Mouse (Mus musculus): ENCODE measurements at regions not wholly inside any gene's neighbourhood (a gene's known extent, or its start where the extent isn't known, plus 50 kb on each side); places are given as distances from the start of the nearest gene placed in this dataset.
A peak's percentile ranks its signal among the peaks of the same experiment; 100 is the strongest.

DNA sequence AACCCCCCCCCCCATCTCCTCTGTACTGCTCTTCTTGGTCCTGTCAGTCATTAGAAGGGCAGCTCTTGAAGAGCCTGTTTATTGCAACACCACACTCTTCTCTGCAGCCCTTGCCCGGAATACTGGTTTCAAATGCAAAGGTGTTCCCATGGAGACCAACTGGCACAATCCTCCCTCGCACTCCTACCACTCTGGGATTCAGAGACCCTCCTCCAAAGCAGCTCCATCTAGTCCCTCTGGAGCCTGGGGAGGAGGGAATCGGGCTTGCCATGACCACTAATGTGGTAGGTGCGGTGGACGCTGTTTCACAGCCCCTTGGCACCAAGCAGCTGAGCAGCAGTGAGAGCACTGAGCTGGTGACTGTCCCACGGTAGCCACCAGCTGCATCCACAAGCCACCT is 83.1 kb downstream of the Stk35 start:
- 0 out of 2 replicates have a peak, but pooled peaks have one; percentile 18 for ATAC-seq (replicated peaks; ENCODE audit: low read depth, poor library complexity, severe bottlenecking)

DNA sequence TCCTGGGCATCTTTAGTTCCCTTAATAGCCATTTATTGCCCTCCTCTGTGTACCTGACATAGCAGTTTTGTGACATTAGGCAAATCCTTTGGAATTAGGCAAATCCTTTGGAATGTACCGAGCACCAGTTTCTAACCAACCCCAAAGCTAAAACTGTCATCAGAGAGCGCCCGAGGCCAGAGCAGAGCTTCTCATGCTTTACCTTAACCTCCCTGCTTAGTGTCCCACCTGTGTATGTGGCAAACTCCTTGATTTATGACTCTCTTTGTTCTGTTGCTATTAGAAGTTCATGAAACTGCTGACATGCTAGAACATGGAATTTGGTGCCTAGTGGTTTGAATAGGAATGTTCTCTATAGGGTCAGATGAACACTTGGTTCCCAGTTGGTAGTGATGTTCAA is 84.0 kb downstream of the Stk35 start:
- ATAC-seq (replicated peaks; ENCODE audit: low read depth, poor library complexity, severe bottlenecking) = no peak

DNA sequence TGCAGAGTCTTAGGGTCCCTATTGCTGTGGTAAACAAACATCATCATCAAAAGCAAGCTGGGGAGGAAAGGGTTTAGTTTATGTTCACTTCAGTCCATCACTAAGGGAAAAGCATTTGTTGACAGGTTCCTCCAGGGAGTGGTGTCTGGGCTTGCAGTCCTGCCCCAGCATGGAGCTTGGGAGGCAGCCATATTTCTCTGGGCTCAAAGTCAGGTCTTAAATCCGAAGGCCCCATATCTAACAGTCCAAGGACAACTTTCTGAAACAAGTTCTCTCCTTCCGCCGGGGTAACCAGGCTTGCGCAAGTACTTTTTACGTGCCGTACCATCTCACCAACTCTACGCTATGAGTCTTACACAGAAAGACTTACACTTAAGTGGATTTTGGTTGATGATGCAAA is 85.2 kb downstream of the Stk35 start:
- ATAC-seq (replicated peaks; ENCODE audit: low read depth, poor library complexity, severe bottlenecking) = no peak

DNA sequence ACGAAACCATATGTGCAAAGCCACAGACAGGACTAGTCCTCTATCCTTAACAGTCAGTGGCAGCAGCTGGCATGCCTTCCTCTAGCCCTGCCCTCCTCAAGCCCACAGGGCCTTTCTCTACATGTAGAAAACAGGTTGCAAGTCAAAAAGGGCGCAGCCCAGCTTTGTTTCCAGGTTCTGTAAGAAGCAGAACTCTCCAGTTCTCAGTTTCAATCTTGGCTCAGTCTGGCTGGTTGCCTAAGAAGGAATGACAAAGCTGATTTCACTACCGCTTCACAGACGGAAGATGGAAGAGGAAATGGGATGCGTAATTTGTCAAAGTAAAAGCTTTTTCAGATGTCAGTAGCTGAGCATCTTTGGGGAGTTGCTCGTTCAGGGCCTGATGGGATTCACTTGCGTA is 92.9 kb downstream of the Stk35 start:
- peak; percentile 84 for ATAC-seq (replicated peaks; ENCODE audit: low read depth, poor library complexity, severe bottlenecking)

DNA sequence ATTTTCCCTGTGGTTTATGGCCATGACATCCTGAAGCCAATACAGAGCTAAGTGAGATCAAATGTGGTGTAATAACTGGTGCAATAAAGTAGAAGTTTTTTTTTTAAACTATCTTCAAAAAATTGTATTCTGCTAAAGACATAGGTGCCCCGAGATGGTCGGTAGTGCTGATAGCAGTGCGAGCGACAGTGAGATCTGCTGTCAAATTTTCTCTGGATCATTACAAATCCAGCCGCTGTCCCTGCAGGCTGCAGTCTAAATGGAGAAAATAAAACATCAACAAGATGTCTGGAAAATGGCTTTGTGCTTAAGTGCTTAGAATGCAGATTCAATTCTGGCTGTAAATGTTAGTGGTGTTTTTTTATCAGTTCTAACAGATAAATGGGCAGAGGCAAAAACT is 93.5 kb downstream of the Stk35 start:
- ATAC-seq (replicated peaks; ENCODE audit: low read depth, poor library complexity, severe bottlenecking) = no peak

DNA sequence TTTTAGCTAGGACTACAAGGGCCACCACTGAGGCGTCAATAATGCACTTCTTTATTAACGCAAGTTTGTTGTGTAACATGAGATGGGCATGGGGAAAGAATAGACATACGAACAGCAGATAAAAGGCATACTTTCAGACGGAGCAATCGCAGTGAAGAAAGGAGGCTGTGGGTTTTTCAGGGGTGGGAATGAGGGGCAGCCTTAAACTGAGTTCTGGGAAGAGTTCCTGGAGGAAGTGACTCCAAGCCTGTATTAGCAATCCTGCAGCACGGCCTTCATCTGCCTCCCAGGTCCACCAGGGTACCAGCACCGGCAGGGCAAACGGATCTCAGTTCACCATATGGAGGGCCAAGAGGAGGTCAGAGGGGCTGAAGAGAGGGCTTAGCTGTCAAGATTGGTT is 94.6 kb downstream of the Stk35 start:
- ATAC-seq (replicated peaks; ENCODE audit: low read depth, poor library complexity, severe bottlenecking) = no peak

DNA sequence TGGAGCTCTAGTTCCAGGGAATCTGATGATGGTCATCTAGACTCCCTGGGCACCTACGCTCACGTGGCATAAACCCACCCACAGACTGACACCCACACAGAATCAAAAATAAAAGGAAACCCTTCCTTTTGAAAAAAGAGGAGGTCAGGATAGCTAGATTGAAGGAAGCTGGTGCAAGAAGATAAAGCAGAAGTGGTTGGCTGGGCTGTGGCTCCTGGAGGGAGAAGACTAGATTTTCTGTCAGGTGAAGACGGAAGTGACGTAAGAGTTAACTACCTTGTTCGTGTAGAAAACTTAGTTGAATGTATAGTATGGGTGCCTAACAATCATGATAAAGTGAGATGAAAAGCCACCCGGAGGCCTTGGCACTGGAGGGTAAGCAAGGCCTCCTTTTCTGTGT is 95.1 kb downstream of the Stk35 start:
- ATAC-seq (replicated peaks; ENCODE audit: low read depth, poor library complexity, severe bottlenecking) = peak; percentile 53

DNA sequence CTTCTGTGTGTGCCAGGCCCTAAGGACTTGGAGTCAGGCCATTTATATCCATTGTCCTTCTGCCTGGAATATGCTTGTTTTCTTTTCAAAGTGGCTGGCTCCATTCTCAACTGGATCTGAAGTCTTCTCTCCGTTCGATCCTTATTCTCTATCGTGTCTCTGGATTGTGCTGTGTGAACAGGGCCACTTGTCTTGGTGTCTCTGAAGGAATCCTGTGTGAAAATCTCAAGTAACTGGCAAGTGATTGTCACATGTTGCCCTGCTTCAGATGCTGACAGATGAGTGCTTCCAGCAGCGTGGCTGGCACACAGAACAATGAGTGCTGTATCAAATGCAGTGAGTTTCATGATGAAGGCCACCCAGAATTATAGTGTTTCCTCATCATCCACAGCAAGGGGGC is 96.4 kb downstream of the Stk35 start:
- ATAC-seq (replicated peaks; ENCODE audit: low read depth, poor library complexity, severe bottlenecking) = no peak

DNA sequence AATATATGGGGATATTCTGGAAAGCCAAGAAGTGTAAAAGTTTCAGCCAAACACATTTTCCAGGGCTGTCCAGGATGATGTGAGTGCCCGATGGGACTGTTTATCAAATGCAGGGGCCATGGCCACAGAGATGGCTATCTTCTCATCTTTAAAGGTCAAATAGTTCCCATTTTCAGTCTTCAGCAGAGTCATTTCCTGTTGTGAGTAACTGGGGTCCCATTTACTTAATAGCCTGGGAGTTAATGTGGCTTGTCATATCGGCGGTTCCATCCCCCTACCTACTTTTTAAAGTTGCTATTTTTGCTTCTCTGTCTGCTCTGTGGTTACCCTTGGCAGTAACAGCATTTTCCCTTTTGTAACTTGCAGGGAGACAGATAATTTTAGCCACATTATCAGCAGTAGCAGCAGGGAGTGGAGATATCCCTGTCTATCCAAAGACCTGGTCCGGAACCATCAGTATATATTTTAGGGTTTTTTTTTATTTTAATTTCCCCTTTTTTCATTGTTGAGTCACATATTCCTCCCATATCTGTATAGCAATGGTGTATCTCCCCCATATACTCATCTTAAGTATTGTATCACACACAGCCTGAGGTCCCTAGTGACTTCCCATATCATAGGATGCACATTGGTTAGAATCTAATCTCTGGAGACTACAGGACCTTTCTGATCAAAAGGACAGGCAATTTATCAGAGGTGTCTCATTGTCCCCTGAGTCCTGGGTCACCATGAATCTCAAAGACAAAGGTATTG is 103.2 kb downstream of the Stk35 start:
- ATAC-seq (replicated peaks; ENCODE audit: low read depth, poor library complexity, severe bottlenecking) = peak; percentile 86

DNA sequence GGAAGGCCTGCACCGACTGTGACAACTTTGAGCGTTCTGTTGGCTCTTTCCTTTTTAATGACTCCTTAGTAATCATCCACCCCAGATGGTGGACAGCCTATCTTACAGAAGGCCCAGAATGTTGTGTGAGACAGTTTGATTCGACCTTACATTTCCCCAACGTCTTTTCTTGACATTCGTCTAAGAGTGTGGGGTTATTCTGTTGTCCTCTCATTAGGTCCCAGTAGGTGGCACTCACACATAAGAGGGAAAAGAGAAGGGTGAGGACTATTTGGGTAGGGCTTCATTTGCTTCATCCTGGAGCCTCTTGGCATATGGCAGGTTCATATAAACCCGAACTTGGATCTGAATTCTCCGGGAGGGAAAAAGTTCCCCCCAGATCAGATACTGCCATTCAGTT is 104.4 kb downstream of the Stk35 start:
- peak; percentile 64 for ATAC-seq (replicated peaks; ENCODE audit: low read depth, poor library complexity, severe bottlenecking)

DNA sequence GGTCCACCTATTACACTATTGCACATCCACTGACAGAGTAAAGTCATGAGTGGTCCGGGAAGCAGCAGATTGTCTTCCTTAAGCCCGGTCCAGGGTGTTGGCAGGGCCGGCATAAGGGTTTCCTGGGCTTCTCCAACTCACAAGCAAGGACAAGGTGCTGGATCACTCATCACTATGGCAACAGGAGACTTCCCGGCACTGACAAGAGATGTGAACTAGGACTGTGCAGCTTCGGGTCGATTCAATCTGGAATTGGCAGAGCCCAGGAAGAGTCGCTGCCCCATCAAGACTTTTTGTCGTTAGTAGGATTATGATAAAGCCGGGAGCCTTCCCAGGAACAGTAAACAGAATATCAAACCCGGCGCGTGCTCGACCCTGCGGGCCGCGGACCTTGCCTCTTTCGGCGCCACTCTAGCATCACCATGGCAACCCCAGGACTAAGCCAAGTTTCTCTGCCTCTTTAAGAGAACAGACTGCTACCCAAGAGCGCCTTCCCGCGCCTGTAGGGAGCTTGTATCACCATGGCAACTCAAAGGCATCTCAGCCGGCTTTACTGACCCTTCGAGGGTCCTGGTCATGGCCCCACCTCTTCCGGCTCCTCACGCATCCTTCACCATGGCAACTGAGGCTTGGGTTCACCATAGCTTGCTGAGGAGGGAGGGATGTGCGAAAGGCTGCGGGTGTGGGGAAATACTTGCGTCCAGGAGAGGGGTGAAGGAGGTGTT is 103.3 kb upstream of the Tgm3 start:
- ATAC-seq (replicated peaks; ENCODE audit: low read depth, poor library complexity, severe bottlenecking) = peak; percentile 30

DNA sequence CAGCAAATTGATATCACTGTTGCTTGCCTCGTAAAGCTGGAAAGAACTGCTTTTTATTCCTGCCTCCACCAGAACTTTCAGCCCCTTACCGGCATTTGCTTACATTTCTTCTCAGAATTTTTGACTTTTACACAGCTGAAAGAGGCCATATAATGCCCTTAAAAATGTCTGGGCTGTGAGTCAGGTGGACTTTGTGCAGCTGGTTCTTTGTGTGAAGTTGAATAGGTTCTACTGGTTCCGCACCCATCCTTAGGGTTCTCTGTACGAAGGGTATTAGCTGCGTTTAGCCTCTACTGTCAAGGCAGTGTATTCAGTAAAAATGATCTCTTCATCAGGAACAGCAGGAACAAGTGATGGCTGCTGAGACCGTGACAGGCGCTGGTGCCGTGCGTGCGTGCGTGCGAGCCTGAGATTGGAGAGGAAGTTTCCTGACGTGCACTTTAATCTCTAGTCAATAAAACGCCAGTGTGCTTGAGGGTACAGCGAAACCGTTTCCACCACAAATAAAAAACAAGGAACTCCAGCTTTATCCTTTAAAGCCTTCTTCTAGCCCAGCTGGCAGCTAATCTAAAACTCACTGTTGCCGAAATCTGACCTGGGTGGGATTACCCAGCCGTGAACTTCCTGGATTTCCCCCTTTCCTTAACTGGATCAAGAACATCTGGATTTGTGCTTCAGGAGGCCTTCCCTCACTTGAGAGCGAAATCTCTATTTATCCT is 100.8 kb upstream of the Tgm3 start:
- peak; percentile 39; the same call in 1 of the 2 replicates for ATAC-seq (replicated peaks; ENCODE audit: low read depth, poor library complexity, severe bottlenecking)

DNA sequence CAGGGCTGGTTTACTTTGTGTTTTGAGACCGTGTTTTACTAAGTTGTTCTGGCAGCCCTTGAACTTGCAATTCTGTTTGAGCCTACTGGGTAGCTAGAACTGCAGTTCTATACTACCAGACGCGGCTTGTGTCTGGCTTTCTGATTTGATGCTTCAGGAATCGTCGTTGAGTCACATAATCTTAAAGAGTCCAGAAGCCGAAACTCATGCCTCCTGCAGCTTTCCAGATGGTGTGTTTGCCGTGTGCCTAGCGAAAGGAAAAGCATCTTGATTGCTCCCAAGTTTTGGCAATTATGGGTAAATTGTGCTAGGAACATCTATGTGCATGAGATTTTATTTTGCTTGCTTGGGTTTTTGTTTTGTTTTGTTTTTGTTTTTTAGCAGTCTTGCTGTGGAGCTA is 99.6 kb upstream of the Tgm3 start:
- no peak for ATAC-seq (replicated peaks; ENCODE audit: low read depth, poor library complexity, severe bottlenecking)

DNA sequence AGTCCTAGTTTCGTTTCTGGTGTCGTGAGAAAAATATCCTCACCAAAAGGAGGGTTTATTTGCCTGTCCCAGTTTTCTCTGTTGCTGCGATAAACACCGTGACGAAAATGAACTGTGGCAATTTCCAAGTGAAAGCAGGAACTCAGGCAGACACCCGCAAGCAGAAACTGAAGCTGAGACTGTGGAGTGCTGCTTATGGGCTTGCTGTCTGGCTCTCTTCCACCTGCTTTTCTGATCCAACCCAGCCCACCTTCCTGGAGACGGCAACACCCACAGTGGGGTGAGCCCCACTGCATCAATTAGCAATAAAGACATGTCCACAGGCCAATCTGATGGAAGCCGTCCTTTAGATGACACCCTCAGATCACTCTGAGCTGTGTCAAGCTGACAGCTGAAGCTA is 97.9 kb upstream of the Tgm3 start:
- ATAC-seq (replicated peaks; ENCODE audit: low read depth, poor library complexity, severe bottlenecking) = no peak

DNA sequence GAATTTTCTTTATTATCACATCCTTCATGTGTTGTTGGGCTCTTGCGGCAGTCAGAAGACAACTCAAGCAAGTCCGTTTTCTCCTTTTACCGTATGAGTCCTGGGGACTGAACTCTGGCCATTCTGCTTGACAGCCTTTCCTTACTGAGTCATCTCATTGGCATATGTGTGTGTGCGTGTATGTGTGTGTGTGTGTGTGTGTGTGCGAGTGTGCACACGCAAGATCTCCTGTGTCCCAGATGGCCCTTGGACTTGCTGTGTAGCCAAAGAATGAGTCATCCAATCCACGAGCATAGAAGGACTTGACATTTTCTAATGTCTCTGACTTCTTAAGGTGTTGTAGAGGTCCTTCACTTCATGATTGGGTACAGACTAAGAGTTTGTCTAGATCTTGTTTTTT is 95.7 kb upstream of the Tgm3 start:
- ATAC-seq (replicated peaks; ENCODE audit: low read depth, poor library complexity, severe bottlenecking) = no peak

DNA sequence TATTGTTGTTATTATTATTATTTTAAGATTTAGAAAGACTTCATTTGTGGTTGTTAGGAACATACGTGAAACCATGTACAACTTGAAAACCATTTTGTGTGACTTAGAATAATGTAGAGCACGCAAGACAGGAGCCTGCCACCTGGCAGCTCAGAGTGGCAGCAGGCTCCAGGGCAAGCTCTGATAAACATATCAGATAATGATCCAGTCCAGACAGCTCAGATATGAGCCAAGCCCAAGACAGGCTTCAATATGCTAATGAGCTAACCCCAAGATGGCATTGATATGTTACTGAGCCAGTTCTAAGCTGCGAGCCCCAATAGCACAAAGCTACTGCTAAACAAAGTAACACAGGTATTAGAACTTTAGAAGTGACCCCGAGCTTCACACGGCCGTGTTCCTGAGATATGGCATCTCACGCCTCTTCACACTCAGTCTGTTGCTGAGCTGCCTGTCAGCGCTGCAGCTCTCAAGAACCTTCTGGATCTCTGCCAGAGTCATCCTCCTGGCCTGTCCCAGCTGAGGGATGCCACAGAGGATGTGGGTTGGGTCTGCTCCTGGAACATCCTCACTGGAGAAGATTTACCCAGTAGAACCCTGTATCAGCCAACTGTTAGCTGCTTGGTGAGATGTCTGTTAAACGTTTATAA is 93.9 kb upstream of the Tgm3 start:
- ATAC-seq (replicated peaks; ENCODE audit: low read depth, poor library complexity, severe bottlenecking) = no peak

DNA sequence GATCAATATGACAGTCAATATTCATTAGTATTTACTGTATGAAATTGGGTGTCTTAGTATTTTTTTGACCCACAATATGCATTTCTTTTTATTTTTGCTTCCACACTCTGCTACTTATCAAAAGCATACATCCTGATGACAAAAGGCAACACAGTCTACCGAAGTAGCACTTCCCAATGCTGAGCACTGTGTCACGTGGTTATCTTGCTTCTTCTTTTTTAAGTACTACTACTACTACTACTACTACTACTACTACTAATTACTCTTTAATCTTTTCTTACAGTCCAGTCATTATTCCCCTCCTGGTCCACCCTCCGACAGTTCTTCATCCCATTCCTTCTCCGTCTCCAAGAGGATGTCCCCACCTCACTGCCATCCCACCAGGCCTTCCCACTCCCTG is 92.6 kb upstream of the Tgm3 start:
- ATAC-seq (replicated peaks; ENCODE audit: low read depth, poor library complexity, severe bottlenecking) = no peak

DNA sequence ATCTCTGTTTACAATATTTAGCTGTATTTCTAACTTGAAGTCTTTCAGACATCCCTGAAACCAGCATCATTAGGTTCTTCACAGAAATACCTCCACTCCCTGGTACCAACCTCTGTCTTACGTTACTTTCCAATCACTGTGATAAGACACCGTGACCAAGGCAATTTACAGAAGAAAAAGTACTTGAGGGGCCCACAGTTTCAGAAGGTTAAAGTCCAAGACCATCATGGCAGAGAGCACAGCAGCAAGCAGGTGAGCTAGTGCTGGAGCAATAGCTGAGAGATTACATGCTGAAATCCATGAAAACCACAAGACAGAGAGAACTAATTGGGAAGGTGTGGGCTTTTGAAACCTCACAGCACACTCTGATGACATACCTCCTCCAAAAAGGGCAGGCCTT is 84.9 kb upstream of the Tgm3 start:
- ATAC-seq (replicated peaks; ENCODE audit: low read depth, poor library complexity, severe bottlenecking) = no peak

DNA sequence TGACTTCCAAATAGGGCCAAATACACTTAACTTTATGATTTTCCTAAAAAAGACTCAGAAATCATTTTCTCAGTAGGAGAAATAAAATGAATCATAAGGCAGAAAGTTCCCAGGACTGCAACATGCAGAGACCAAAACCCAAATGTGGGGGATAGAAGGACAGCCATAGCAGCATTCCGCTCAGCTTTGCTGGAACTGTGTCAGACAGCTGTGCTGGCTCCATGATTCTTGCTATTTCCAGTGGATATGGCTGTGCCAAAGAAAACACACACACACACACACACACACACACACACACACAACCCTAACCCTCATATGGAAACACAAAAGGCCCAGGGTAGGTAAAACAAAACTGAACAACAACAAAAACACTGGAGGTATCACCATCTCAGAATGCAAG is 78.6 kb upstream of the Tgm3 start:
- ATAC-seq (replicated peaks; ENCODE audit: low read depth, poor library complexity, severe bottlenecking) = no peak

DNA sequence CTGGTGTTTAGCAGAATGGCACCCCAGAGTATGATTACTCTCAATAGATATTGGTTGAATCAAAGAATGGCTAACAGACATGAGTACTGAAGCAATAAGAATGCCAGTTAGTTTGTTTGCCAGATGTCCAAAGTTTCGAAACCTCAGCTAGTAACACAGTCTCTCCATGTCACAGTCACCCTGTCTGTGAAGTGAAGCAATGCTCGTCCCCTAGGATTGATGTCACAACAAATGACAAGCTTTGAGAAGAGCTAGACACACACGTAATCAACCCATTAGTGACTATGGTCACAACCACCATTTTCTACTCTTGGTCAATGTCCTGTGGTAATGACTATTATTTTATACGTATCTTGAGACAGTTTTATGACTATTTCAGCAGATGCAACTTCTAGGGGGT is 69.3 kb upstream of the Tgm3 start:
- no peak for ATAC-seq (replicated peaks; ENCODE audit: low read depth, poor library complexity, severe bottlenecking)
